ENCODE assay signal across 22 mouse cellular contexts in genomic region chr8:70884683-70885082, GRCm38 (mm10). TPM values are rescaled to one million over a fixed set of nuclear protein-coding genes. Genes with fewer than 3 reads are reported as not detected.
"Had no signal": no experiment of that assay in that cellular context is flagged by ENCODE, and none has a peak within 500 bp of the region (broad histone marks: within the 10 kb centered on the region; RNA-seq: fewer than 3 reads in every experiment).

No protein-coding gene starts in this region.

- H3K27me3 ChIP-seq: lung, embryonic 15.5 days had no signal

- H3K9ac ChIP-seq: liver, postnatal 0 days; lung, embryonic 15.5 days; midbrain, embryonic 13.5 days; midbrain, embryonic 15.5 days; neural tube, embryonic 13.5 days; neural tube, embryonic 15.5 days had no signal

- H3K36me3 ChIP-seq: lung, embryonic 15.5 days; midbrain, embryonic 13.5 days; midbrain, embryonic 15.5 days; neural tube, embryonic 13.5 days; neural tube, embryonic 15.5 days had no signal

- H3K4me2 ChIP-seq: lung, embryonic 15.5 days; midbrain, embryonic 11.5 days; midbrain, embryonic 13.5 days; midbrain, embryonic 15.5 days; neural tube, embryonic 13.5 days; neural tube, embryonic 15.5 days had no signal

- H3K27ac ChIP-seq: lung, embryonic 15.5 days; macrophage; midbrain, embryonic 13.5 days; midbrain, embryonic 15.5 days; neural tube, embryonic 13.5 days; neural tube, embryonic 15.5 days had no signal

- ATAC-seq: liver, postnatal 0 days; lung, postnatal 0 days; midbrain, embryonic 13.5 days; midbrain, embryonic 15.5 days had no signal

- H3K9me3 ChIP-seq: lung, embryonic 15.5 days; midbrain, embryonic 13.5 days; midbrain, embryonic 15.5 days; neural tube, embryonic 13.5 days; neural tube, embryonic 15.5 days had no signal

- H3K4me3 ChIP-seq: lung, embryonic 15.5 days; megakaryocyte, embryonic 14.5 days; midbrain, embryonic 13.5 days; midbrain, embryonic 15.5 days; myocyte; neural tube, embryonic 13.5 days; neural tube, embryonic 15.5 days had no signal

- DNase-seq: liver, postnatal 0 days; lung, adult 2 months; lung, postnatal 14 days; lung, postnatal 36 days; retina, postnatal 1 day; right cerebral cortex, adult 18-20 months; right cerebral cortex, postnatal 25 days; right cerebral cortex, postnatal 4 days; spleen, adult 18-20 months; thymus, adult 18-20 months; thymus, postnatal 14 days; thymus, postnatal 36 days had no signal

RNA-seq across cellular contexts. Expression of gene Slc5a5, which starts 7.9 kb away (rescaled TPM):
- polyA plus RNA-seq: liver, postnatal 0 days; macrophage had no signal
